Mouse (Mus musculus): ENCODE data around the gene Rhot2.

GRCm38 (mm10) chr17:25860832-25861703 lies 16.4 kb upstream of the Rhot2 start, which contains the start of gene Wdr90:
- TF ChIP-seq POLR2A (IDR thresholded peaks at IDR 0.05; ENCODE audit: borderline replicate concordance, low read depth, low read length) (no peak), CTCF (IDR thresholded peaks at IDR 0.05; ENCODE audit: low read depth, low read length) (no peak)

All from bone marrow macrophage, adult 2 months (primary cell).